Mouse (Mus musculus) leukemia stem cell, adult 10-12 weeks (primary cell): ENCODE measurements around the gene Plppr1. TPM values are rescaled to one million over a fixed set of nuclear protein-coding genes. Genes with fewer than 3 reads are reported as not detected.

Experiments
- polyA plus RNA-seq: library from polyadenylated mRNA; stranded (reverse); fragments of >175 nt; gene quantifications from 2 replicates; pipeline ENCODE4 v1.2.3, GENCODE M21; 2012; ENCODE audit warnings: low replicate concordance

The Plppr1 gene
- not detected in 2 replicates for polyA plus RNA-seq

DNA sequence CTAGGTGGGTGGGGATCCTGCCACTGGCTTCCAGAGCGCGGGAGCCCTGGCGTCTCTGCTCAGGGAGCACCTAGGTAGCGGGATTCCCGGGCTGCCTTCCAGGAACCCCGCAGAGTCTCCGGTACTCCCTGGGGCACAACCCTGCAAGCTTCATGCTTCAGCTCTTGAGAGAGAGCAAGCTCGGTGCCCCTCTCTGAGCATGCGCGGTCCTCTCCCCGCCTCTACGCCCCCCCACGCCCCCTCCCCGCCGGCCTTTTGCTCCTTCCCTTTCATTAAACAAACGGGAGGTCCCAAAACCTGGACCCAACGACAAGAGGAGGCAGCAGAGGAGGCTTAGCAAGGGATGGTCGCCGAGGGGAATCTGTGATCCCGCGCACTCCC lies at the start of gene Plppr1:
Gene Plppr1 (plus strand): TSS at position 253 of the 381 bp plus-strand sequence.

